Mouse (Mus musculus) thymus, postnatal 25 days (tissue): ENCODE results near the gene Arfgap3.

Experiments used
- DNase-seq: peaks from one replicate; pipeline ENCODE4 v3.0.0; 2022

Gene Arfgap3

GRCm38 (mm10) chr15:83250651-83251175, 99.3 kb downstream of the Arfgap3 start:
- DNase-seq: no peak
